Comparison of ENCODE assay signal across 14 mouse cellular contexts in genomic region chr9:43226573-43227160, GRCm38 (mm10). TPM values are rescaled to one million over a fixed set of nuclear protein-coding genes. Genes with fewer than 3 reads are reported as not detected.
DNase-seq lines count a peak whose midpoint lies in the region; ATAC-seq and TF ChIP-seq lines count a peak whose summit lies in the region.
"Had no signal": no experiment of that assay in that cellular context is flagged by ENCODE, and none has a peak within 500 bp of the region (broad histone marks: within the 10 kb centered on the region; RNA-seq: fewer than 3 reads in every experiment).

No protein-coding gene starts in this region.

- no peak for TF ChIP-seq CTCF in kidney, postnatal 0 days (IDR thresholded peaks at IDR 0.05; ENCODE audit: low read depth)

- no peak overlapping the region for H3K9ac ChIP-seq in intestine, embryonic 14.5 days (ENCODE audit: low read length)
- H3K9ac ChIP-seq in kidney, postnatal 0 days (ENCODE audit: low read depth, low read length) = no peak overlapping the region
- no peak overlapping the region for H3K9ac ChIP-seq in stomach, embryonic 14.5 days (replicated peaks; ENCODE audit: low read depth, low read length)
- no peak overlapping the region for H3K9ac ChIP-seq in hindbrain, embryonic 14.5 days

- no peak overlapping the region for H3K4me2 ChIP-seq in intestine, embryonic 14.5 days (ENCODE audit: low read length)
- no peak overlapping the region for H3K4me2 ChIP-seq in kidney, postnatal 0 days (ENCODE audit: low read length)
- no peak overlapping the region for H3K4me2 ChIP-seq in stomach, embryonic 14.5 days (replicated peaks; ENCODE audit: low read depth, low read length)
- H3K4me2 ChIP-seq in hindbrain, embryonic 14.5 days (replicated peaks) = no peak overlapping the region
- H3K4me2 ChIP-seq: lung, embryonic 14.5 days had no signal

- WGBS in intestine, embryonic 14.5 days = 54% methylated on average over 9 of the region's 9 CpGs
- 48% methylated on average over 9 of the region's 9 CpGs for WGBS in kidney, postnatal 0 days
- 70% methylated on average over 9 of the region's 9 CpGs for WGBS in stomach, embryonic 14.5 days
- 72% methylated on average over 9 of the region's 9 CpGs for WGBS in hindbrain, embryonic 14.5 days

- H3K27me3 ChIP-seq in intestine, embryonic 14.5 days (replicated peaks; ENCODE audit: control insufficient read depth, insufficient read depth, low read length) = no peaks in the 10 kb centered on the region
- no peaks in the 10 kb centered on the region for H3K27me3 ChIP-seq in kidney, postnatal 0 days (ENCODE audit: insufficient read depth, low read length)
- H3K27me3 ChIP-seq in stomach, embryonic 14.5 days (ENCODE audit: control insufficient read depth, insufficient read depth, low read length) = no peaks in the 10 kb centered on the region
- H3K27me3 ChIP-seq in hindbrain, embryonic 14.5 days (ENCODE audit: control insufficient read depth, insufficient read depth, low read length) = no peaks in the 10 kb centered on the region

- H3K27ac ChIP-seq in intestine, embryonic 14.5 days (ENCODE audit: low read depth) = peak overlapping the region; percentile 67
- peak overlapping the region; percentile 60 for H3K27ac ChIP-seq in kidney, postnatal 0 days
- peak overlapping the region; percentile 39 for H3K27ac ChIP-seq in stomach, embryonic 14.5 days (ENCODE audit: low read length)
- no peak overlapping the region for H3K27ac ChIP-seq in hindbrain, embryonic 14.5 days

- H3K9me3 ChIP-seq in intestine, embryonic 14.5 days (ENCODE audit: control insufficient read depth, low read length) = no peaks in the 10 kb centered on the region
- no peaks in the 10 kb centered on the region for H3K9me3 ChIP-seq in kidney, postnatal 0 days (replicated peaks; ENCODE audit: low read length)
- H3K9me3 ChIP-seq in stomach, embryonic 14.5 days (ENCODE audit: control insufficient read depth, low read depth, low read length) = no peaks in the 10 kb centered on the region
- no peaks in the 10 kb centered on the region for H3K9me3 ChIP-seq in hindbrain, embryonic 14.5 days (ENCODE audit: control insufficient read depth, low read length)

- no peak overlapping the region for H3K4me3 ChIP-seq in intestine, embryonic 14.5 days (ENCODE audit: low read depth, low read length)
- no peak overlapping the region for H3K4me3 ChIP-seq in kidney, postnatal 0 days (replicated peaks; ENCODE audit: low read depth, low read length)
- no peak overlapping the region for H3K4me3 ChIP-seq in stomach, embryonic 14.5 days (ENCODE audit: low read depth, low read length)
- H3K4me3 ChIP-seq in hindbrain, embryonic 14.5 days (replicated peaks; ENCODE audit: low read length) = no peak overlapping the region

- peak; percentile 45 for ATAC-seq in intestine, embryonic 14.5 days (replicated peaks; ENCODE audit: low FRiP score, low TSS enrichment, low read depth)
- peak; percentile 57 for ATAC-seq in kidney, postnatal 0 days (replicated peaks; ENCODE audit: low FRiP score, low read depth)
- ATAC-seq in stomach, embryonic 14.5 days (ENCODE audit: insufficient number of reproducible peaks, insufficient read depth, low FRiP score, low read depth) = no peak
- no peak for ATAC-seq in hindbrain, embryonic 14.5 days (ENCODE audit: low FRiP score)

- intact Hi-C loops in heart, postnatal 10 days (cut with DNase I) = no loop called here

- DNase-seq in heart, adult 11 months = peak; percentile 94
- DNase-seq in heart, postnatal 10 days = no peak
- DNase-seq in intestine, embryonic 14.5 days (ENCODE audit: low spot score) = peak; percentile 75
- DNase-seq in kidney, postnatal 0 days (ENCODE audit: low spot score) = no peak
- DNase-seq in hindbrain, embryonic 14.5 days (ENCODE audit: low spot score) = no peak
- no peak for DNase-seq in Muller cell, postnatal 12 days (ENCODE audit: inconsistent ontology term)
- no peak for DNase-seq in cerebellum, postnatal 10 days
- DNase-seq: adrenal gland, adult 8-10 months; embryo, embryonic 11 days; heart, postnatal 36 days; lung, embryonic 14.5 days; spleen, adult 18-20 months; thymus, adult 2 months had no signal

- peaks cover 68% of the 10 kb centered on the region for H3K4me1 ChIP-seq in intestine, embryonic 14.5 days (replicated peaks; ENCODE audit: control insufficient read depth, insufficient read depth, low read length)
- H3K4me1 ChIP-seq in kidney, postnatal 0 days (replicated peaks; ENCODE audit: insufficient read depth, low read length) = peaks cover 43% of the 10 kb centered on the region
- peaks cover 46% of the 10 kb centered on the region for H3K4me1 ChIP-seq in stomach, embryonic 14.5 days (ENCODE audit: control insufficient read depth, insufficient read depth, low read length)
- no peaks in the 10 kb centered on the region for H3K4me1 ChIP-seq in hindbrain, embryonic 14.5 days (replicated peaks; ENCODE audit: control insufficient read depth, insufficient read depth, low read length)

- peaks cover 45% of the 10 kb centered on the region for H3K36me3 ChIP-seq in intestine, embryonic 14.5 days (ENCODE audit: control insufficient read depth, insufficient read depth, low read length)
- no peaks in the 10 kb centered on the region for H3K36me3 ChIP-seq in kidney, postnatal 0 days (ENCODE audit: insufficient read depth, low read length)
- H3K36me3 ChIP-seq in stomach, embryonic 14.5 days (ENCODE audit: control insufficient read depth, insufficient read depth, low read length) = peaks cover 5% of the 10 kb centered on the region
- H3K36me3 ChIP-seq in hindbrain, embryonic 14.5 days (replicated peaks; ENCODE audit: control insufficient read depth, insufficient read depth) = no peaks in the 10 kb centered on the region

RNA-seq across cellular contexts. Expression of gene Oaf, which starts 13.0 kb away (rescaled TPM):
- 10 to 100 TPM; 24.3 to 28.6 TPM for total RNA-seq in heart, postnatal 10 days (2021)
- 108 and 118 TPM in 2 replicates for polyA plus RNA-seq in intestine, embryonic 14.5 days (2014; fragmentation: Nextera tagmentation; extraction: Ambion mirVana)
- 57.2 and 62.9 TPM in 2 replicates for polyA plus RNA-seq in kidney, postnatal 0 days (2015; fragmentation: Nextera tagmentation; extraction: Ambion mirVana)
- 92.9 and 99.3 TPM in 2 replicates for polyA plus RNA-seq in stomach, embryonic 14.5 days (2014; fragmentation: Nextera tagmentation; extraction: Ambion mirVana)
- 7.9 and 9.6 TPM in 2 replicates for polyA plus RNA-seq in hindbrain, embryonic 14.5 days (2014; fragmentation: Nextera tagmentation; extraction: Ambion mirVana)

RNA-seq across cellular contexts. Expression of gene Pou2f3, which starts 16.5 kb away (rescaled TPM):
- total RNA-seq in heart, postnatal 10 days (2021) = under 1 TPM; 0.20 to 0.26 TPM
- polyA plus RNA-seq in intestine, embryonic 14.5 days (2014; fragmentation: Nextera tagmentation; extraction: Ambion mirVana) = 0.89 and 1.3 TPM in 2 replicates
- polyA plus RNA-seq in kidney, postnatal 0 days (2015; fragmentation: Nextera tagmentation; extraction: Ambion mirVana) = 0.41 and 0.47 TPM in 2 replicates
- polyA plus RNA-seq in stomach, embryonic 14.5 days (2014; fragmentation: Nextera tagmentation; extraction: Ambion mirVana) = 0.27 and 0.71 TPM in 2 replicates
- not detected in 2 replicates for polyA plus RNA-seq in hindbrain, embryonic 14.5 days (2014; fragmentation: Nextera tagmentation; extraction: Ambion mirVana)

Comparison
In these comparisons a context has a peak if more than half of its experiments do, and no peak if none do; other contexts are left out.
1. DNase-seq: peak in heart, adult 11 months (single experiment) and intestine, embryonic 14.5 days (single experiment); none in heart, postnatal 10 days (0 of 2), kidney, postnatal 0 days (single experiment), hindbrain, embryonic 14.5 days (single experiment), Muller cell, postnatal 12 days (single experiment) and cerebellum, postnatal 10 days (0 of 2).
2. ATAC-seq: peak in intestine, embryonic 14.5 days (single experiment) and kidney, postnatal 0 days (single experiment); none in stomach, embryonic 14.5 days (single experiment) and hindbrain, embryonic 14.5 days (single experiment).